Mouse (Mus musculus) stomach, adult 2 months (tissue): Measurements from ENCODE around the gene Rbak. TPM values are rescaled to one million over a fixed set of nuclear protein-coding genes. Genes with fewer than 3 reads are reported as not detected.

Experiments used
- polyA plus RNA-seq: library from polyadenylated mRNA; depleted of rRNA; stranded (reverse); fragments of >200 nt; gene quantifications from 2 replicates; pipeline ENCODE4 v1.2.3, GENCODE M21; 2012; rRNA removed

The Rbak gene
- 0.78 and 1.2 TPM in 2 replicates for polyA plus RNA-seq

DNA sequence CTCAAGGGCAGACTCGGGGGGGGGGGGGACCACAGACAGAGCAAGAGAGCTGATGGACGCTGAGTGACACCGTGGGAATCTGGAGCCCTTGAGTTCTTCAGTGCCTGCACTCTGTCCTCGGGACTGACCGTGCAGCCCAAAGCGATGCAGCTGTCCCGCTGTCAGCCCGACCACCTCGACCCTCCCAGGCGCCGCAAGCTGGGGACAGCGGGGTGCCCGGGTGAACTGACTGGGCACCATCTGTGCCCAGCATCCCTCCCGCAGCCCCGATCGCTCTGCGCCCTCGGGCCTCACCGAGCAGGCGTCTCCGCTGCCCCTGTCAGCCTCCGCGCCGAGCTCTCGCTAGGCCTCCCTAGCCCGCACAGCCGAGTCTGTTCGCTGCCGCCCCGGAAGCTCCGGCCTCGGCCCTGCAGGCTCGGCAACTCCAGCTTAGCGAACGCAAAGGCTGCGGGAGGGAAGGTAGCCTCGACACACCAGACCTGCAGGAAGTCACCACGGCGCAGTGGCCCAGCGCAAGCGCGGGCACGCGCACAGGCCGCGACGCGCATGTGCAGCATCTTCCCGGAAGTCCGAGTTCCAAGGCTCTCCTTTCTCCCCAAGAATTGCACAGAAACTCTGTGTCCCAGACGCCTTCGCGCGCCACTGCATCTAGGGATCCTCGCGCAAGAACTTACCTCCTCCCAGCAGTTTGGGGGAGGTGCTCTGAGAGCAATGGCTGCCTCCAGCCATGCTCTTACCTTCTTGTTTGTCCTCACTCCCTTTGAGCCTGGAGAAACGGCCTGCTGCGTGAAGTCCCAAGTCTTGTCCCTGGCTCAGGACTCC lies at the start of gene Rbak, which contains the start of gene Spdye4b:
Gene Rbak, minus strand, starts transcription at position 521 of the 822 bp plus-strand sequence.
Gene Spdye4b, plus strand, starts transcription at position 763 of the 822 bp plus-strand sequence.

DNA sequence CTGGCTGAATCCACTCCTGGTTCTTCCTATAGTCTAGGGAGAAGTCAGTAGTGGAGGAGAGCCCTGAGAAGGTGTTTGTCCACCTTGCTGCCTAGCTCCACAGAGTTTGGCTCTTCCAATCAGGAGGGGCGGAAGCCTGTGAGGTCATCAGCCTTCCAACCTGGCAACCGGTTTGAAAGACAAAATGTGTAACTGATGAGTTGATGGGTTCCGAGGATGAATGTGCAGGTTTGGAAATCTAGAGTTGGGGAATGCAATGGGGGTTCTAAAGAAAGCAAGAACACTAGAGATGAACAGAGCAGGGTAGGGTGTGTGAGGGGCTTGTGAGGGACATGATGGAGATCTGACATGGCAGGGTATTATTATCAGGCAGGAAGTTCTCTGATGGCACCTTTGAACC lies 46.2 kb upstream of the Rbak start, which contains the start of gene Spdye4a:
Gene Spdye4a, minus strand, starts transcription at position 101 of the 400 bp plus-strand sequence.

DNA sequence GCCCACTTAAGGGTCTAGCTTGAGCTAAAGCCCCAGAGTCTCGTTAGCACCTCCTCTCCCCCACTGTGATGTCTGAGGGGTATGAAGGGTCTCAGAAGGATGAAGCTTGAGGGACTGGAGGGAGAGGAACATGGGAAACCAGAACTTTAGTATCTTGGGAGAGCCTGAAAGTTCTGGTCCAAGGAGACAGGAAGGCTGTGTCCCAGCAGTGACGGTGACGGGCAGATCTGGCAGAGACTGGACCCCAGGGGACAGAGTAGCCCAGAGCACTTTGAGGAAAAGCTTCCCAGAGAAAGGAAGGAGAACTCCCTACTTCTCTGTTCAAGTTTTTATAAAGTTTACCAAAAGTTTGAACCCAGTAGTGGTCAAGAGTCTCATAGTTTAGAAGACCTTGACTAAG lies 33.1 kb downstream of the Rbak start, which contains the start of gene Olfr718-ps1:
Gene Olfr718-ps1, minus strand, starts transcription at position 101 of the 400 bp plus-strand sequence.

Other genes with a start within 250 kb of the Rbak start
- gene Fscn1, start 220.4 kb downstream of the Rbak start, polyA plus RNA-seq = 13.7 and 18.7 TPM in 2 replicates
- gene Rnf216, start 67.8 kb downstream of the Rbak start, polyA plus RNA-seq = 11.1 and 12.8 TPM in 2 replicates
- gene Olfr718-ps1, start 33.2 kb downstream of the Rbak start, polyA plus RNA-seq = not detected in 2 replicates
- not detected in 2 replicates for gene Spdye4b, start 242 bp upstream of the Rbak start, polyA plus RNA-seq
- gene Spdye4a, start 46.1 kb upstream of the Rbak start, polyA plus RNA-seq = not detected in 2 replicates
- gene Zfp12, start 54.4 kb upstream of the Rbak start, polyA plus RNA-seq = 1.9 and 2.4 TPM in 2 replicates
- 3.2 and 4.9 TPM in 2 replicates for gene Zfp316, start 89.2 kb upstream of the Rbak start, polyA plus RNA-seq
- gene Zfp853, start 112.8 kb upstream of the Rbak start, polyA plus RNA-seq = 0.22 and 0.50 TPM in 2 replicates
- 15.8 and 22.0 TPM in 2 replicates for gene E130309D02Rik, start 134.6 kb upstream of the Rbak start, polyA plus RNA-seq
- 33.6 and 42.8 TPM in 2 replicates for gene Zdhhc4, start 148.5 kb upstream of the Rbak start, polyA plus RNA-seq
- gene Grid2ip, start 176.6 kb upstream of the Rbak start, polyA plus RNA-seq = 0.61 and 0.87 TPM in 2 replicates
- gene Kdelr2, start 223.1 kb upstream of the Rbak start, polyA plus RNA-seq = 76.2 and 136 TPM in 2 replicates